Mouse (Mus musculus): ENCODE measurements at regions not wholly inside any gene's neighbourhood (a gene's known extent, or its start where the extent isn't known, plus 50 kb on each side); places are given as distances from the start of the nearest gene placed in this dataset.
A peak's percentile ranks its signal among the peaks of the same experiment; 100 is the strongest.

DNA sequence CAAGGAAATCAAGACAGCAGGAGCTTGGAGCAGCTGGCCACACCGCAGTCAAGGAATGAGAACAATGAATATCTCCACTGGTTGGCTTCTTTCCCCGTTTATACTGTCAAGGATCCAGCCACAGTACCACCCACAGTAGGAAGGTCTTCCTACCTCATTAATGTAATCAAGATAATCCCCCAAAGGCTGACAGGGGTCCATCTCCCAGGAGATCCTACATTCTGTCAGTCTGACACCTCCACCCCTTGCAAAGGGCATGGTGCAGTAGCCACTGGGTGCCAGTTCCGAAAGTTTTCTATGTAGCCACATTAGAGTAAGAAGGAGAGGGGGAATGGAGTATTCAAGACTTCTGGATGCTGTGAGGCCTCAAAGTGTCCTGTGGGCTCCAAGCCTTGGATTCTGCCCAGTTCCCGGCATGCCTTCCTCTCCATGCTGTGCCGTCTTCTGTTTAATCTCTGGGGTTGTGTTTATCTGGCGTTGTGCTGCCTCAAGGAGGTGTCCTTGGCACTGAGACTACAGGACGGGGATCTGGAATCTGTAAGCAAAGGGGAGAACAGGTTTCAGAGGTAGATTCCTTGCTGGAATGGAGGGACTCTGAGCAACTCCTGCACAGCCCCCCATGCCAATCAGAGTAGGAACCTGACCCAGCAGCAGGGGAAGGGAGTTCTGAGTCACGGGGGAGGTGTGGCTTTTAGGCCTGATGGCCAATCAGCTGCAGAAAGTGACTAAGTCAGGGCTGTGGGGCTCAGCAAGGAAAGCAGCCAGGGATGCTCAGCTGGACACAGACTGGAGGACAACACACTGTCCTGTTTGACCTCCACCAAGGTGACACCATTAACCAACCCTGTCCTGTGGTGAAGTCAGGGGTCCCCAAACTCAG, 77.3 kb upstream of the Wscd1 start:
- peak; percentile 41 for DNase-seq

GRCm38 (mm10) chr11:71674319-71674718, 75.4 kb upstream of the Wscd1 start:
- peak; percentile 71 for DNase-seq

GRCm38 (mm10) chr11:71675714-71676313, 73.9 kb upstream of the Wscd1 start:
- DNase-seq: no peak

DNA sequence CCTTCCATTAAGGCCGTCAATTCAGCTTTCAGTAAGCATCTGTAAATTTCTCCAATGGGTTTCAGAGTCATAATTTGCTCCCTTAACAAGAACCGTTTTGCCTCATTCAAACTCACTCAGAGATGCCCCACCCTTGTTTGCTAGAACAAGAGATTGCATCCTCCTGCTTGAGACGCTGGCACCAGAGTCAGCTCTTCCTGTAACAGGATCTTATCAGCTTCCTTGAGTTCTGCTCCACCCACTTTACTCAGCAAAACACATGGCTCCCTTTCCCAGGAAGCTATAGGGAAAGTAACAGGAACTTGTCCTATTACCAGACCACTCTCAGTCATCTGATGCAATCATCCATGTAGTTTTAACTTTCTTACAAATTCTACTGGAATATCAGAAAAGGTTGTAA, 52.7 kb upstream of the Wscd1 start:
- no peak for DNase-seq

DNA sequence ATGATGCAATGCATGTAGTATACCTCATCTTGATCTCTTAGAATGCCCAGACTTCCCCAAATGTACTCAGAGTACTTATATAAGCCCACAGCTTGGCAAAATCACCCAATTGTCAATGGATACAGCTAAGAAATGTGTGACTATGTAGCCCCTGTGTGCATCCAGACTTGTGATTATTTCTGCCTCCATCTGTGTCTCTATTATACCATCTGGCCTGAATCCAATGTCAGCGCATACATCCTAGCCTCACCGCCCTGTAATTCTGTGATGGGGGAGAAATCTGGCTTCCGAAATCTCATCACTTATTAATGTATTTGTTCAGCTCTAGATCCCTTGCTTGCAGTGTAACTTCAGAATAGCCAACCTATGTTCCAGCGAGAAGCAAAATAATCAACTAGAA, 50.9 kb upstream of the Wscd1 start:
- no peak for DNase-seq

All from adrenal gland, postnatal 25 days (tissue).